Mouse (Mus musculus) MEL (cell line): ENCODE measurements around the gene Cbr1. TPM values are rescaled to one million over a fixed set of nuclear protein-coding genes. Genes with fewer than 3 reads are reported as not detected.

ENCODE experiments used
- DNase-seq: peaks from one replicate; pipeline ENCODE4 v3.0.0; 2011; ENCODE audit warnings: low read depth, low spot score
- H3K27ac ChIP-seq: 2 replicates; pipeline ENCODE4 v1.5.1; 2012; ENCODE audit warnings: low read depth, mild to moderate bottlenecking, control low read depth, low read length, moderate library complexity; ENCODE audit not compliant: control insufficient read depth
- H3K27me3 ChIP-seq, 2 experiments: fragments of 150-350 bp in 1 of 2; sonication (generic) in 1 of 2; 2 replicates each; pipeline ENCODE4 v1.6.1; 2012; ENCODE audit warnings: low read length in 2 of 2, mild to moderate bottlenecking in 2 of 2, improper control_type of control experiment in 1 of 2, moderate library complexity in 1 of 2; ENCODE audit not compliant: insufficient read depth in 2 of 2, control insufficient read depth in 1 of 2
- H3K36me3 ChIP-seq, 2 experiments: 2 replicates each; pipeline ENCODE4 v1.6.1; 2012 to 2014; ENCODE audit warnings: low read length in 2 of 2, improper control_type of control experiment in 1 of 2, inconsistent platforms in 1 of 2, mild to moderate bottlenecking in 1 of 2; ENCODE audit not compliant: insufficient read depth in 2 of 2, control insufficient read depth in 1 of 2
- H3K4me1 ChIP-seq, 2 experiments: fragments of 150-350 bp in 1 of 2; sonication (generic) in 1 of 2; 2 replicates each; pipeline ENCODE4 v1.6.1; 2012; ENCODE audit warnings: low read length in 2 of 2, improper control_type of control experiment in 1 of 2, mild to moderate bottlenecking in 1 of 2; ENCODE audit not compliant: insufficient read depth in 2 of 2, control insufficient read depth in 1 of 2
- H3K4me3 ChIP-seq, 2 experiments: fragments of 150-350 bp in 1 of 2; sonication (generic) in 1 of 2; 2 replicates each; pipeline ENCODE4 v1.5.1; 2012; ENCODE audit warnings: low read depth in 2 of 2, low read length in 2 of 2, mild to moderate bottlenecking in 2 of 2, moderate library complexity in 2 of 2, control low read depth in 1 of 2, improper control_type of control experiment in 1 of 2; ENCODE audit not compliant: control insufficient read depth in 1 of 2, insufficient read depth in 1 of 2
- H3K79me2 ChIP-seq: 2 replicates; pipeline ENCODE4 v1.6.1; 2012; ENCODE audit warnings: mild to moderate bottlenecking, low read length, moderate library complexity; ENCODE audit not compliant: control insufficient read depth, poor library complexity, insufficient read depth
- H3K9ac ChIP-seq: 2 replicates; pipeline ENCODE4 v1.6.1; 2012; ENCODE audit warnings: low read depth, mild to moderate bottlenecking, control low read depth, low read length, moderate library complexity; ENCODE audit not compliant: control insufficient read depth, poor library complexity, severe bottlenecking
- H3K9me3 ChIP-seq: fragments of 150-350 bp; sonication (generic); replicated peaks from 2 replicates; pipeline ENCODE4 v1.6.1; 2012; ENCODE audit warnings: mild to moderate bottlenecking, low read length, improper control_type of control experiment, moderate library complexity; ENCODE audit not compliant: insufficient read depth
- BHLHE40 ChIP-seq: IDR thresholded peaks from 2 replicates; pipeline ENCODE4 v1.6.1; 2012; ENCODE audit warnings: low read depth, mild to moderate bottlenecking, inconsistent platforms, low read length, improper control_type of control experiment, borderline replicate concordance
- CTCF ChIP-seq, 3 experiments: IDR thresholded peaks in 2 of 3; conservative IDR thresholded peaks in 1 of 3; 2 replicates each; pipeline ENCODE4 v1.5.1; 2011 to 2012; ENCODE audit warnings: low read length in 3 of 3, low read depth in 2 of 3, mild to moderate bottlenecking in 2 of 3, improper control_type of control experiment in 1 of 3, inconsistent platforms in 1 of 3, mixed read lengths in 1 of 3, moderate library complexity in 1 of 3; ENCODE audit not compliant: control insufficient read depth in 1 of 3, insufficient read depth in 1 of 3, poor library complexity in 1 of 3, severe bottlenecking in 1 of 3
- ELF1 ChIP-seq: IDR thresholded peaks from 2 replicates; pipeline ENCODE4 v1.6.1; 2014; ENCODE audit warnings: low read depth, mild to moderate bottlenecking, inconsistent platforms, low read length, improper control_type of control experiment, moderate library complexity
- ETS1 ChIP-seq: IDR thresholded peaks from 2 replicates; pipeline ENCODE4 v1.6.1; 2012; ENCODE audit warnings: low read depth, mild to moderate bottlenecking, inconsistent platforms, low read length, improper control_type of control experiment, moderate library complexity
- HCFC1 ChIP-seq: IDR thresholded peaks from 2 replicates; pipeline ENCODE4 v1.6.1; 2012; ENCODE audit warnings: low read depth, mild to moderate bottlenecking, inconsistent platforms, low read length, improper control_type of control experiment, moderate library complexity
- KAT2A ChIP-seq: conservative IDR thresholded peaks from 2 replicates; pipeline ENCODE4 v1.6.1; 2012; ENCODE audit warnings: low read depth, low read length, improper control_type of control experiment, inconsistent platforms
- MAFK ChIP-seq: IDR thresholded peaks from 2 replicates; pipeline ENCODE4 v1.6.1; 2011; ENCODE audit warnings: low read depth, mild to moderate bottlenecking, low read length, improper control_type of control experiment, borderline replicate concordance
- MAZ ChIP-seq: IDR thresholded peaks from 2 replicates; pipeline ENCODE4 v1.6.1; 2012; ENCODE audit warnings: low read depth, mild to moderate bottlenecking, inconsistent platforms, low read length, improper control_type of control experiment
- MYB ChIP-seq: IDR thresholded peaks from 2 replicates; pipeline ENCODE4 v1.6.1; 2011; ENCODE audit warnings: mild to moderate bottlenecking, low read depth, low read length, improper control_type of control experiment
- MYC ChIP-seq: IDR thresholded peaks from 2 replicates; pipeline ENCODE4 v1.6.1; 2011; ENCODE audit warnings: low read depth, mild to moderate bottlenecking, low read length, improper control_type of control experiment, moderate library complexity
- POLR2AphosphoS5 ChIP-seq: IDR thresholded peaks from 2 replicates; pipeline ENCODE4 v1.6.1; 2012; ENCODE audit warnings: low read depth, borderline replicate concordance, mild to moderate bottlenecking, inconsistent platforms, low read length, moderate library complexity, mixed read lengths
- RCOR1 ChIP-seq: IDR thresholded peaks from 2 replicates; pipeline ENCODE4 v1.6.1; 2012; ENCODE audit warnings: low read depth, mild to moderate bottlenecking, inconsistent platforms, low read length, improper control_type of control experiment
- SIN3A ChIP-seq: IDR thresholded peaks from 2 replicates; pipeline ENCODE4 v1.6.1; 2012; ENCODE audit warnings: low read length, improper control_type of control experiment, inconsistent platforms
- UBTF ChIP-seq: IDR thresholded peaks from 2 replicates; pipeline ENCODE4 v1.6.1; 2012; ENCODE audit warnings: low read depth, mild to moderate bottlenecking, inconsistent platforms, low read length, improper control_type of control experiment, moderate library complexity, borderline replicate concordance; ENCODE audit not compliant: insufficient read depth
- ZC3H11A ChIP-seq: IDR thresholded peaks from 2 replicates; pipeline ENCODE4 v1.6.1; 2012; ENCODE audit warnings: low read depth, mild to moderate bottlenecking, inconsistent platforms, low read length, improper control_type of control experiment
- polyA plus RNA-seq, 2 experiments: library from polyadenylated mRNA; stranded (reverse) in 1 of 2; unstranded in 1 of 2; fragments of >175 nt in 1 of 2; fragments of >200 nt in 1 of 2; gene quantifications; 2 replicates each; pipeline versions ENCODE4 v1.2.1 to v1.2.4; 2012; ENCODE audit warnings: low replicate concordance in 2 of 2, low read depth in 1 of 2; ENCODE audit not compliant: insufficient read length in 2 of 2, insufficient read depth in 1 of 2, missing spikeins in 1 of 2
- total RNA-seq: library from RNA; depleted of rRNA; stranded (reverse); fragments of 300-350 nt; gene quantifications from 2 replicates; pipeline ENCODE4 v1.2.3, GENCODE M21; 2012

Gene Cbr1
- total and polyA plus RNA-seq, 3 experiments = 63.0 to 140 TPM; not detected in 1

- H3K27ac ChIP-seq = no peak within 1 kb of the TSS
- DNase-seq = no peak
- H3K27me3 ChIP-seq = no peaks in the 10 kb centered on the region; a peak in 1 of 4 replicates
- H3K36me3 ChIP-seq = no peaks in the 10 kb centered on the region
- H3K4me1 ChIP-seq = no peaks in the 10 kb centered on the region
- H3K79me2 ChIP-seq = no peaks in the 10 kb centered on the region
- H3K4me3 ChIP-seq = no peak within 1 kb of the TSS
- H3K9me3 ChIP-seq = no peaks in the 10 kb centered on the region
- no peak for TF ChIP-seq MAZ
- TF ChIP-seq UBTF = no peak
- TF ChIP-seq ZC3H11A = no peak
- no peak for TF ChIP-seq ETS1
- no peak for TF ChIP-seq CTCF (IDR thresholded peaks at IDR 0.05 in 2 of 3, conservative IDR thresholded peaks at IDR 0.05 in 1 of 3; ENCODE audit: control insufficient read depth in 1 of 3, insufficient read depth in 1 of 3, low read depth in 2 of 3, low read length in 3 of 3, poor library complexity in 1 of 3, severe bottlenecking in 1 of 3)
- TF ChIP-seq KAT2A = no peak
- no peak for TF ChIP-seq HCFC1
- TF ChIP-seq BHLHE40 = no peak
- no peak for TF ChIP-seq POLR2AphosphoS5
- TF ChIP-seq ELF1 = no peak
- no peak for TF ChIP-seq SIN3A
- TF ChIP-seq MAFK = no peak
- no peak for TF ChIP-seq MYB
- no peak for TF ChIP-seq MYC
- H3K9ac ChIP-seq = no peak within 1 kb of the TSS
Observed at GRCm38 (mm10) chr16:93627761-93628400, 22.2 kb downstream of the Cbr1 start, which contains the start of gene Gm5678. TSS of gene Gm5678 (plus strand) at chr16:93628097.

GRCm38 (mm10) chr16:93644006-93644405 is 38.4 kb downstream of the Cbr1 start:
- Histone ChIP-seq H3K79me2 (no peaks in the 10 kb centered on the region), H3K9ac (no peak overlapping the region), H3K27ac (no peak overlapping the region), H3K9me3 (no peaks in the 10 kb centered on the region), H3K36me3 (peaks cover 0 to 5% of the 10 kb centered on the region in 2 experiments; a peak in 2 of 4 replicates), H3K4me1 (peaks cover 4 to 11% of the 10 kb centered on the region in 2 experiments), H3K27me3 (no peaks in the 10 kb centered on the region; a peak in 1 of 4 replicates), H3K4me3 (no peak overlapping the region)
- peak; percentile 1 for DNase-seq
- TF ChIP-seq UBTF (no peak), RCOR1 (no peak), MAZ (no peak)
